Mouse (Mus musculus) stomach, embryonic 14.5 days (tissue): ENCODE results near the gene Hist1h1d. TPM values are rescaled to one million over a fixed set of nuclear protein-coding genes. Genes with fewer than 3 reads are reported as not detected.
"Not testable (repeated sequence)": the region's sequence is repeated elsewhere in the genome, so short reads cannot be mapped to it uniquely, and the experiment has no call there.

Experiments used
- ATAC-seq: fragments of 200-750 bp; cut with Nextera tagmentation; 2 replicates; pipeline ENCODE4 v1.8.0; 2017; ENCODE audit warnings: low read depth, moderate TSS enrichment; ENCODE audit not compliant: insufficient number of reproducible peaks, insufficient read depth, low FRiP score
- H3K27ac ChIP-seq: fragments of 300-500 bp; sonication (generic); 2 replicates; pipeline ENCODE4 v1.5.1; 2014; ENCODE audit warnings: mild to moderate bottlenecking, low read length, moderate library complexity, mixed read lengths
- H3K27me3 ChIP-seq: fragments of 300-500 bp; sonication (generic); 2 replicates; pipeline ENCODE4 v1.6.1; 2014; ENCODE audit warnings: low read length, control low read depth, mixed read lengths; ENCODE audit not compliant: control insufficient read depth, insufficient read depth
- H3K36me3 ChIP-seq: fragments of 300-500 bp; sonication (generic); 2 replicates; pipeline ENCODE4 v1.6.1; 2014; ENCODE audit warnings: mild to moderate bottlenecking, control low read depth, low read length, moderate library complexity, mixed read lengths; ENCODE audit not compliant: control insufficient read depth, insufficient read depth
- H3K4me1 ChIP-seq: fragments of 300-500 bp; sonication (generic); 2 replicates; pipeline ENCODE4 v1.6.1; 2014; ENCODE audit warnings: low read length, control low read depth, mixed read lengths; ENCODE audit not compliant: control insufficient read depth, insufficient read depth
- H3K4me2 ChIP-seq: fragments of 300-500 bp; sonication (generic); replicated peaks from 2 replicates; pipeline ENCODE4 v1.6.1; 2014; ENCODE audit warnings: low read depth, low read length, control low read depth
- H3K4me3 ChIP-seq: fragments of 300-500 bp; sonication (generic); 2 replicates; pipeline ENCODE4 v1.5.1; 2014; ENCODE audit warnings: low read depth, low read length, control low read depth
- H3K9ac ChIP-seq: fragments of 300-500 bp; sonication (generic); replicated peaks from 2 replicates; pipeline ENCODE4 v1.6.1; 2014; ENCODE audit warnings: low read depth, mild to moderate bottlenecking, control low read depth, low read length, moderate library complexity, mixed read lengths
- H3K9me3 ChIP-seq: fragments of 300-500 bp; sonication (generic); 2 replicates; pipeline ENCODE4 v1.6.1; 2016; ENCODE audit warnings: low read depth, low read length, control low read depth; ENCODE audit not compliant: control insufficient read depth
- WGBS: fragments of 180-500 bp; shearing (Covaris S2); extraction: QIAGEN DNeasy Blood & Tissue Kit; methylation state at CpG from one replicate; pipeline ENCODE4 v1.1.7; 2014; 5-methylcytosine and 5-hydroxymethylcytosine counted together
- polyA plus RNA-seq: library from polyadenylated mRNA; unstranded; fragments of >200 nt; fragmentation: Nextera tagmentation; extraction: Ambion mirVana; gene quantifications from 2 replicates; pipeline ENCODE4 v1.2.1, GENCODE M21; 2014

Gene Hist1h1d
- polyA plus RNA-seq, 1 experiment from 2014 or later = 1.1 TPM

- not testable (repeated sequence) for H3K27me3 ChIP-seq, H3K4me3 ChIP-seq, H3K27ac ChIP-seq, ATAC-seq, H3K4me1 ChIP-seq, H3K36me3 ChIP-seq, H3K4me2 ChIP-seq, H3K9ac ChIP-seq, H3K9me3 ChIP-seq
- WGBS = 79% methylated on average over 1 of the region's 1 CpGs
Measured at GRCm38 (mm10) chr13:23539821-23540220, 13.2 kb upstream of the Hist1h1d start.

GRCm38 (mm10) chr13:23541497-23541896 is 11.6 kb upstream of the Hist1h1d start:
- Histone ChIP-seq H3K27ac (no peak overlapping the region), H3K4me1 (peaks cover 6% of the 10 kb centered on the region; the same call in 1 of the 2 replicates), H3K4me3 (no peak overlapping the region), H3K9ac (no peak overlapping the region), H3K36me3 (no peaks in the 10 kb centered on the region), H3K4me2 (peak overlapping the region; percentile 59; the same call in 1 of the 2 replicates), H3K9me3 (no peaks in the 10 kb centered on the region), H3K27me3 (no peaks in the 10 kb centered on the region)
- ATAC-seq = no peak
- WGBS = 89% methylated on average over 3 of the region's 3 CpGs

- not testable (repeated sequence) for H3K27me3 ChIP-seq, H3K4me1 ChIP-seq, H3K36me3 ChIP-seq, ATAC-seq, H3K9me3 ChIP-seq
- Histone ChIP-seq H3K27ac (peak overlapping the region; percentile 80), H3K4me3 (peak overlapping the region; percentile 38), H3K9ac (peak overlapping the region; percentile 57), H3K4me2 (peak overlapping the region; percentile 59)
- WGBS = 7% methylated on average over 3 of the region's 3 CpGs
Measured at GRCm38 (mm10) chr13:23542225-23542980, 10.7 kb upstream of the Hist1h1d start.

GRCm38 (mm10) chr13:23542999-23543607 is 10.0 kb upstream of the Hist1h1d start, which contains the start of gene Hist1h2bh:
Hist1h2bh (minus strand) TSS chr13:23543392.
- Histone ChIP-seq H3K4me3 (peak within 1 kb of the TSS; percentile 38), H3K9ac (peak within 1 kb of the TSS; percentile 57), H3K4me2 (peak within 1 kb of the TSS; percentile 59), H3K27ac (peak within 1 kb of the TSS; percentile 94)
- H3K27me3 ChIP-seq, H3K9me3 ChIP-seq, H3K36me3 ChIP-seq, H3K4me1 ChIP-seq: not testable (repeated sequence)
- under 1% methylated on average over 26 of the region's 42 CpGs for whole genome bisulfite sequencing
- peak; percentile 96 for ATAC-seq

GRCm38 (mm10) chr13:23543965-23544786 is 8.9 kb upstream of the Hist1h1d start, which contains the start of gene Hist1h3f:
Hist1h3f (plus strand) TSS chr13:23544052.
- peak within 1 kb of the TSS; percentile 94 for H3K27ac ChIP-seq
- peak; percentile 91 for ATAC-seq
- peak within 1 kb of the TSS; percentile 57 for H3K9ac ChIP-seq
- H3K4me3 ChIP-seq = peak within 1 kb of the TSS; percentile 38
- peak within 1 kb of the TSS; percentile 59 for H3K4me2 ChIP-seq
- no peaks in the 10 kb centered on the region for H3K9me3 ChIP-seq
- under 1% methylated on average over 24 of the region's 45 CpGs for WGBS
- no peaks in the 10 kb centered on the region for H3K4me1 ChIP-seq
- no peaks in the 10 kb centered on the region for H3K27me3 ChIP-seq
- H3K36me3 ChIP-seq = no peaks in the 10 kb centered on the region

GRCm38 (mm10) chr13:23544787-23545120 is 8.3 kb upstream of the Hist1h1d start:
- not testable (repeated sequence) for H3K9me3 ChIP-seq, H3K36me3 ChIP-seq, H3K27me3 ChIP-seq, H3K4me1 ChIP-seq, ATAC-seq, H3K9ac ChIP-seq
- WGBS = 1% methylated on average over 11 of the region's 14 CpGs
- Histone ChIP-seq H3K4me2 (peak overlapping the region; percentile 28; the same call in 1 of the 2 replicates), H3K4me3 (peak overlapping the region; percentile 32), H3K27ac (peak overlapping the region; percentile 94)

GRCm38 (mm10) chr13:23546694-23547093 is 6.4 kb upstream of the Hist1h1d start:
- H3K27ac ChIP-seq = no peak overlapping the region
- no peak for ATAC-seq
- H3K36me3 ChIP-seq = no peaks in the 10 kb centered on the region
- no peaks in the 10 kb centered on the region for H3K27me3 ChIP-seq
- no peaks in the 10 kb centered on the region for H3K4me1 ChIP-seq
- H3K9ac ChIP-seq = no peak overlapping the region
- no peaks in the 10 kb centered on the region for H3K9me3 ChIP-seq
- WGBS = 66% methylated on average over 5 of the region's 5 CpGs
- H3K4me3 ChIP-seq = no peak overlapping the region
- H3K4me2 ChIP-seq = no peak overlapping the region

GRCm38 (mm10) chr13:23550761-23551145 is 2.3 kb upstream of the Hist1h1d start:
- ATAC-seq = no peak
- H3K4me1 ChIP-seq = peaks cover 8% of the 10 kb centered on the region; the same call in 1 of the 2 replicates
- 5% methylated on average over 3 of the region's 3 CpGs for WGBS

More at GRCm38 (mm10) chr13:23550761-23551145, 2.3 kb upstream of the Hist1h1d start:
- H3K27ac ChIP-seq = peak overlapping the region; percentile 88
- no peaks in the 10 kb centered on the region for H3K27me3 ChIP-seq
- no peaks in the 10 kb centered on the region for H3K9me3 ChIP-seq
- H3K36me3 ChIP-seq = no peaks in the 10 kb centered on the region
- H3K4me3 ChIP-seq = peak overlapping the region; percentile 39
- H3K4me2 ChIP-seq = peak overlapping the region; percentile 56
- peak overlapping the region; percentile 55 for H3K9ac ChIP-seq
